Mouse (Mus musculus): Measurements from ENCODE around the gene Dlg1. TPM values are rescaled to one million over a fixed set of nuclear protein-coding genes. Genes with fewer than 3 reads are reported as not detected.

The Dlg1 gene
- polyA plus RNA-seq, 1 experiment: 7.9 TPM

DNA sequence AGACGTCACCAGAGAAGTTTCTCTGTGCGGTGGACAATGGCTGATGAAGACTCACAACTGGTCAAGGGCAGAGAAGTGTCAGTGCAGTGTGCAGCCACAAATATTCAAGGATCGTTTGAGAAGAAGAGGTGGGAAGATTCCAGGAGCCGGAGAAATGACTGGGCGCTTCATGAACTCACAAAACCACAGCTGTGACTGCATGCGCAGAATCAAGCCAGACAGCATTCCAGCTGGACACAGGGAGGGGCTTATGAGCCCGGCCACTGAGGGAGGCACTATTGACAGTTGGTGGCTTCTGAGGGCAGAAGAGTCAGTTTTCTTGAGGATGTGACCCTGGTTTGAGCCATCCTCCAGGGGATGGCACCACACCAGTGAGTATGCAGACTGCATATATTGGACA is 24.9 kb upstream of the Dlg1 start:
- DNase-seq (ENCODE audit: low read depth in 1 of 2, low spot score in 2 of 2): no peak
- Histone ChIP-seq H3K36me3 (ENCODE audit: control insufficient read depth, insufficient read depth, low read length) (no peaks in the 10 kb centered on the region), H3K27ac (ENCODE audit: insufficient read depth, low read length) (no peak overlapping the region), H3K4me3 (ENCODE audit: extremely low read depth, insufficient read depth, insufficient read length) (no peak overlapping the region), H3K4me1 (ENCODE audit: control insufficient read depth, insufficient read depth, insufficient read length) (no peaks in the 10 kb centered on the region), H3K27me3 (ENCODE audit: control insufficient read depth, insufficient read depth, low read length) (no peaks in the 10 kb centered on the region)
- TF ChIP-seq CTCF (IDR thresholded peaks at IDR 0.05; ENCODE audit: extremely low read depth, insufficient read depth, insufficient read length, insufficient replicate concordance): no peak
- TF ChIP-seq POLR2A (IDR thresholded peaks at IDR 0.05; ENCODE audit: low read depth, low read length): no peak
- 80% methylated on average over 7 of the region's 7 CpGs for WGBS

DNA sequence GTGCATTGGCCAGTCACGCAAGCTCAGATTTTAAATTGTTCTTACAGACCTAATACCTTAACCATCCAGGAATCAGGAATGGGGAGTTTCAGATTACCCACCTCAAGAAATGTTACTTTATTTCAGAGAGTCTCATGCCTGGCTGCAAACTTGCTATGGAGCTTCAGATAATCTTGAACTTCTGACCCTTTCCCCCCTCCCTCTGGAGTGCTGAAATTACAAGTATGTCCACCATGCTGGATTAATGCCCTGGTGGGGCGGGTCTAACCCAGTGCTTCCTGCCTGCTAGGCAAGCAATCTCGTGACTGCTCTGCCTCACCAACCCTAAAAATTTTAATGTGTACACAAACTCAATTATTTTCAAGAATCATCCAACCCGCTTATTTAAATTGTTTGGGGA is 23.3 kb upstream of the Dlg1 start:
- TF ChIP-seq POLR2A (IDR thresholded peaks at IDR 0.05; ENCODE audit: low read depth, low read length) (no peak), CTCF (IDR thresholded peaks at IDR 0.05; ENCODE audit: extremely low read depth, insufficient read depth, insufficient read length, insufficient replicate concordance) (no peak)
- Histone ChIP-seq H3K27ac (ENCODE audit: insufficient read depth, low read length) (no peak overlapping the region), H3K36me3 (ENCODE audit: control insufficient read depth, insufficient read depth, low read length) (no peaks in the 10 kb centered on the region), H3K27me3 (ENCODE audit: control insufficient read depth, insufficient read depth, low read length) (no peaks in the 10 kb centered on the region), H3K4me1 (ENCODE audit: control insufficient read depth, insufficient read depth, insufficient read length) (no peaks in the 10 kb centered on the region), H3K4me3 (ENCODE audit: extremely low read depth, insufficient read depth, insufficient read length) (no peak overlapping the region)
- 74% methylated on average over 4 of the region's 4 CpGs for WGBS
- DNase-seq (ENCODE audit: low read depth in 1 of 2, low spot score in 2 of 2): no peak

DNA sequence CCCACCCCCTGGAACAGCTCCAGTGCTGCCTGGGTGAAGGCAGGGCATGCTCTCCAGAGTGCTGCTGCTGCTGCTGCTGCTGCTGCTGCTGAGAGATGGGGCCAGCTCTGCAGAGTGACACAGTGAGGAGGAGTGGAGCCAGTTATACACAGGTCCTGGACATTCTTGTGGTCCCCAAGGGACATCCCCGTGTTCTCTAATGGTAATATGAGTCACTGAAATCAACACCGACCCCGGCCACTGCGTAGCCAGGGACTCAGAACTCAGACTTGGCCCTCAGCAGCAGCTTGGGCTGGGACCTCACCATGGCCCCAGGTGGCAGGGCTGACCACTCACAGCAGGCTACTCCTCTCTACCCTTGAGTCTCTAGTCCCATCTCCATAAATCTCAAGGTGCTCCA is 21.5 kb upstream of the Dlg1 start:
- TF ChIP-seq CTCF (IDR thresholded peaks at IDR 0.05; ENCODE audit: extremely low read depth, insufficient read depth, insufficient read length, insufficient replicate concordance): no peak
- no peak for TF ChIP-seq POLR2A (IDR thresholded peaks at IDR 0.05; ENCODE audit: low read depth, low read length)
- DNase-seq (ENCODE audit: low read depth in 1 of 2, low spot score in 2 of 2): no peak
- no peak overlapping the region for H3K4me3 ChIP-seq (ENCODE audit: extremely low read depth, insufficient read depth, insufficient read length)
- H3K27ac ChIP-seq (ENCODE audit: insufficient read depth, low read length): no peak overlapping the region
- H3K4me1 ChIP-seq (ENCODE audit: control insufficient read depth, insufficient read depth, insufficient read length): no peaks in the 10 kb centered on the region
- H3K36me3 ChIP-seq (ENCODE audit: control insufficient read depth, insufficient read depth, low read length): no peaks in the 10 kb centered on the region
- WGBS: 84% methylated on average over 4 of the region's 4 CpGs
- H3K27me3 ChIP-seq (ENCODE audit: control insufficient read depth, insufficient read depth, low read length): no peaks in the 10 kb centered on the region

- Histone ChIP-seq H3K27ac (ENCODE audit: insufficient read depth, low read length) (no peak overlapping the region), H3K4me1 (ENCODE audit: control insufficient read depth, insufficient read depth, insufficient read length) (no peaks in the 10 kb centered on the region), H3K4me3 (ENCODE audit: extremely low read depth, insufficient read depth, insufficient read length) (no peak overlapping the region), H3K36me3 (ENCODE audit: control insufficient read depth, insufficient read depth, low read length) (no peaks in the 10 kb centered on the region), H3K27me3 (ENCODE audit: control insufficient read depth, insufficient read depth, low read length) (no peaks in the 10 kb centered on the region)
- TF ChIP-seq CTCF (IDR thresholded peaks at IDR 0.05; ENCODE audit: extremely low read depth, insufficient read depth, insufficient read length, insufficient replicate concordance): no peak
- no peak for TF ChIP-seq POLR2A (IDR thresholded peaks at IDR 0.05; ENCODE audit: low read depth, low read length)
- 88% methylated on average over 7 of the region's 7 CpGs for WGBS
- no peak for DNase-seq (ENCODE audit: low read depth in 1 of 2, low spot score in 2 of 2)
These were observed 16.0 kb upstream of the Dlg1 start for GRCm38 (mm10) chr16:31647221-31647620.

GRCm38 (mm10) chr16:31650788-31651187 is 12.5 kb upstream of the Dlg1 start:
- Histone ChIP-seq H3K4me3 (ENCODE audit: extremely low read depth, insufficient read depth, insufficient read length) (no peak overlapping the region), H3K36me3 (ENCODE audit: control insufficient read depth, insufficient read depth, low read length) (no peaks in the 10 kb centered on the region), H3K27ac (ENCODE audit: insufficient read depth, low read length) (no peak overlapping the region), H3K4me1 (ENCODE audit: control insufficient read depth, insufficient read depth, insufficient read length) (no peaks in the 10 kb centered on the region), H3K27me3 (ENCODE audit: control insufficient read depth, insufficient read depth, low read length) (no peaks in the 10 kb centered on the region)
- WGBS: 74% methylated on average over 6 of the region's 6 CpGs
- TF ChIP-seq POLR2A (IDR thresholded peaks at IDR 0.05; ENCODE audit: low read depth, low read length) (no peak), CTCF (IDR thresholded peaks at IDR 0.05; ENCODE audit: extremely low read depth, insufficient read depth, insufficient read length, insufficient replicate concordance) (no peak)
- DNase-seq (ENCODE audit: low read depth in 1 of 2, low spot score in 2 of 2): no peak

DNA sequence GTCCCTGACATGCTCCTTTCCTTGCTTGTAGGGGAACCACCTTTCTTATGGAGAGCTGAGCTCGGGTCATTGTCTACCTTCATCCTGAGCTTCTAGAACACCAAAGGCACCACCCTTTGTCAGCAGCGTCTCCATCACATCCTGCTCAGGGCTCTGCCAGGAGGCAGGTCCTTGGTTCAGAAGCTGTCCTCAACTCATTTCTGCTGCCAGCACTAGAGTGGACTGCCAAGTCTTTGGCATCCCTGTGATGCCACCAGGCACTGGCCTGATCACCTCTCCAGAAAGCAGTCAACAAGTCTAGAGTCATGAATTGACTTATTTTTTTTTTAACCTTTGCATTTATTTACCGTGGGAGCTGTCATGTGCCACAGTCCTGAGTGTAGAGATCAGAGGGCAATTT is 11.7 kb upstream of the Dlg1 start:
- no peaks in the 10 kb centered on the region for H3K27me3 ChIP-seq (ENCODE audit: control insufficient read depth, insufficient read depth, low read length)
- TF ChIP-seq POLR2A (IDR thresholded peaks at IDR 0.05; ENCODE audit: low read depth, low read length) (no peak), CTCF (IDR thresholded peaks at IDR 0.05; ENCODE audit: extremely low read depth, insufficient read depth, insufficient read length, insufficient replicate concordance) (no peak)
- H3K36me3 ChIP-seq (ENCODE audit: control insufficient read depth, insufficient read depth, low read length): no peaks in the 10 kb centered on the region
- no peak for DNase-seq (ENCODE audit: low read depth in 1 of 2, low spot score in 2 of 2)
- 83% methylated on average over 3 of the region's 3 CpGs for WGBS
- no peaks in the 10 kb centered on the region for H3K4me1 ChIP-seq (ENCODE audit: control insufficient read depth, insufficient read depth, insufficient read length)
- H3K4me3 ChIP-seq (ENCODE audit: extremely low read depth, insufficient read depth, insufficient read length): no peak overlapping the region
- no peak overlapping the region for H3K27ac ChIP-seq (ENCODE audit: insufficient read depth, low read length)

GRCm38 (mm10) chr16:31652115-31652843 is 11.0 kb upstream of the Dlg1 start:
- 82% methylated on average over 9 of the region's 9 CpGs for WGBS
- no peaks in the 10 kb centered on the region for H3K4me1 ChIP-seq (ENCODE audit: control insufficient read depth, insufficient read depth, insufficient read length)
- DNase-seq (ENCODE audit: low read depth in 1 of 2, low spot score in 2 of 2): no peak
- no peak overlapping the region for H3K4me3 ChIP-seq (ENCODE audit: extremely low read depth, insufficient read depth, insufficient read length)
- TF ChIP-seq CTCF (IDR thresholded peaks at IDR 0.05; ENCODE audit: extremely low read depth, insufficient read depth, insufficient read length, insufficient replicate concordance): no peak
- no peak for TF ChIP-seq POLR2A (IDR thresholded peaks at IDR 0.05; ENCODE audit: low read depth, low read length)
- no peaks in the 10 kb centered on the region for H3K36me3 ChIP-seq (ENCODE audit: control insufficient read depth, insufficient read depth, low read length)
- H3K27me3 ChIP-seq (ENCODE audit: control insufficient read depth, insufficient read depth, low read length): no peaks in the 10 kb centered on the region
- H3K27ac ChIP-seq (ENCODE audit: insufficient read depth, low read length): no peak overlapping the region
